ENCODE assay signal across 22 mouse cellular contexts in the genomic region with DNA sequence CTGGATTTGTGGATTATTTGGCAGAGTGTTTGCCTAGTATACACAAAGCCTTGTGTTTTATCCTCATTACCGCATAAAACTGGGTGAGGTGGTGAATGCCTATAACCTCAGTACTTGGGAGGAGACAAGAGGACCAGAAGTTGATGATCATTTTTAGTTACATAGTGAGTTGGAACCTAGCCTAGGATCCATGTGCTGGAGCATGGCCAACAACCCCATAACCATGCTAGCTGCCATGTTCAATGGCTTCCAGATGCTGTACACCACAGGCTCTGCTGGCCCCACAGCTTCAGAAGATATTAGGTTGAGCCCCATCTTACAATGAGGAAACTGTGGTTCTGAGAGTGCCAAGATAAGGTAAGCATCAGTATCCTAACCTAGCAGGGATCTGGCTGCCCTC.
DNase-seq lines count a peak whose midpoint lies in the region; ATAC-seq and TF ChIP-seq lines count a peak whose summit lies in the region.
"Had no signal": no experiment of that assay in that cellular context is flagged by ENCODE, and none has a peak within 500 bp of the region (broad histone marks: within the 10 kb centered on the region; RNA-seq: fewer than 3 reads in every experiment).

No protein-coding gene starts in this region.

- peaks cover 65% of the 10 kb centered on the region for H3K4me1 ChIP-seq in heart, embryonic 13.5 days
- no peaks in the 10 kb centered on the region; the same call in 1 of the 2 replicates for H3K4me1 ChIP-seq in heart, adult 2 months (ENCODE audit: control insufficient read depth, insufficient read depth, low read length)
- peaks cover 18% of the 10 kb centered on the region for H3K4me1 ChIP-seq in limb, embryonic 13.5 days
- H3K4me1 ChIP-seq in limb, embryonic 10.5 days = 0 out of 2 replicates have a peak, but pooled peaks cover 3% of the 10 kb centered on the region
- peaks cover 11% of the 10 kb centered on the region; the same call in 1 of the 2 replicates for H3K4me1 ChIP-seq in limb, embryonic 14.5 days (ENCODE audit: control insufficient read depth, insufficient read depth, low read length)
- H3K4me1 ChIP-seq: embryonic facial prominence, embryonic 13.5 days had no signal

- no peak for DNase-seq in heart, adult 2 months
- no peak for DNase-seq in limb, embryonic 10.5 days (ENCODE audit: low spot score)
- DNase-seq in MEL-GATA-1-ER (ENCODE audit: extremely low read depth, low read depth) = peak; percentile 28
- DNase-seq in limb, embryonic 14.5 days (ENCODE audit: low spot score) = peak; percentile 72
- no peak for DNase-seq in right cerebral cortex, postnatal 14 days
- DNase-seq: adrenal gland, postnatal 10 days; cerebellum, adult 11-12 months; cerebellum, adult 9-10 months; cerebellum, postnatal 25 days; gastrocnemius, adult 2 months; gastrocnemius, postnatal 25 days; heart, postnatal 4 days; kidney, adult 11 months had no signal

- H3K4me2 ChIP-seq in heart, embryonic 13.5 days = no peak overlapping the region
- H3K4me2 ChIP-seq in limb, embryonic 13.5 days (replicated peaks) = no peak overlapping the region
- H3K4me2 ChIP-seq in limb, embryonic 14.5 days (replicated peaks; ENCODE audit: low read depth, low read length, severe bottlenecking) = no peak overlapping the region
- H3K4me2 ChIP-seq: embryonic facial prominence, embryonic 13.5 days; heart, embryonic 12.5 days; hindbrain, embryonic 12.5 days had no signal

- no peak for TF ChIP-seq POLR2A in heart, adult 2 months (IDR thresholded peaks at IDR 0.05; ENCODE audit: insufficient read depth, low read depth, low read length)
- TF ChIP-seq POLR2A in limb, embryonic 14.5 days (IDR thresholded peaks at IDR 0.05; ENCODE audit: borderline replicate concordance, extremely low read depth, insufficient read depth, insufficient read length) = no peak

- WGBS in heart, embryonic 13.5 days = 84% methylated on average over 1 of the region's 1 CpGs
- 83% methylated on average over 1 of the region's 1 CpGs for WGBS in heart, adult 2 months
- WGBS in limb, embryonic 13.5 days = 65% methylated on average over 1 of the region's 1 CpGs
- 94% methylated on average over 1 of the region's 1 CpGs for WGBS in limb, embryonic 10.5 days
- 57% methylated on average over 1 of the region's 1 CpGs for WGBS in limb, embryonic 14.5 days

- no peak for TF ChIP-seq CTCF in heart, adult 2 months (IDR thresholded peaks at IDR 0.05)

- H3K27ac ChIP-seq in heart, embryonic 13.5 days (replicated peaks) = peak overlapping the region; percentile 80; the same call in 1 of the 2 replicates
- H3K27ac ChIP-seq in heart, adult 2 months = no peak overlapping the region
- no peak overlapping the region for H3K27ac ChIP-seq in limb, embryonic 13.5 days
- no peak overlapping the region for H3K27ac ChIP-seq in limb, embryonic 10.5 days
- H3K27ac ChIP-seq in limb, embryonic 14.5 days (replicated peaks; ENCODE audit: low read depth, low read length) = no peak overlapping the region
- H3K27ac ChIP-seq: embryonic facial prominence, embryonic 13.5 days; forebrain, embryonic 10.5 days; gastrocnemius, adult 2 months; hindbrain, embryonic 12.5 days; hindbrain, postnatal 0 days had no signal

- H3K9ac ChIP-seq in heart, embryonic 13.5 days = no peak overlapping the region
- H3K9ac ChIP-seq in heart, adult 2 months (ENCODE audit: low read depth, low read length) = no peak overlapping the region
- H3K9ac ChIP-seq in limb, embryonic 13.5 days = no peak overlapping the region
- no peak overlapping the region for H3K9ac ChIP-seq in limb, embryonic 14.5 days (ENCODE audit: low read depth, low read length, severe bottlenecking)
- H3K9ac ChIP-seq: embryonic facial prominence, embryonic 13.5 days; hindbrain, embryonic 12.5 days had no signal

- no peaks in the 10 kb centered on the region for H3K27me3 ChIP-seq in heart, embryonic 13.5 days (replicated peaks)
- H3K27me3 ChIP-seq in heart, adult 2 months (ENCODE audit: control insufficient read depth, insufficient read depth, low read length) = no peaks in the 10 kb centered on the region
- H3K27me3 ChIP-seq in limb, embryonic 13.5 days = no peaks in the 10 kb centered on the region; the same call in 1 of the 2 replicates
- no peaks in the 10 kb centered on the region for H3K27me3 ChIP-seq in limb, embryonic 10.5 days (ENCODE audit: low read depth, poor library complexity, severe bottlenecking)
- H3K27me3 ChIP-seq in limb, embryonic 14.5 days (ENCODE audit: control insufficient read depth, insufficient read depth, low read length) = no peaks in the 10 kb centered on the region
- H3K27me3 ChIP-seq: embryonic facial prominence, embryonic 13.5 days; heart, embryonic 12.5 days; hindbrain, embryonic 12.5 days had no signal

- intact Hi-C loops in heart, adult 2 months (cut with DNase I) = no loop called here

- no peak overlapping the region for H3K4me3 ChIP-seq in heart, embryonic 13.5 days
- H3K4me3 ChIP-seq in heart, adult 2 months = no peak overlapping the region
- no peak overlapping the region for H3K4me3 ChIP-seq in limb, embryonic 13.5 days
- no peak overlapping the region for H3K4me3 ChIP-seq in limb, embryonic 10.5 days
- H3K4me3 ChIP-seq in limb, embryonic 14.5 days (replicated peaks; ENCODE audit: low read length) = no peak overlapping the region
- H3K4me3 ChIP-seq: embryonic facial prominence, embryonic 13.5 days; erythroblast, embryonic 14.5 days; forebrain, embryonic 10.5 days; gastrocnemius, adult 2 months; heart, embryonic 12.5 days; hindbrain, embryonic 12.5 days had no signal

- ATAC-seq in heart, embryonic 13.5 days (ENCODE audit: extremely low read depth, insufficient number of reproducible peaks, low FRiP score, low TSS enrichment) = no peak
- peak; percentile 73; the same call in 1 of the 2 replicates for ATAC-seq in limb, embryonic 13.5 days (ENCODE audit: low FRiP score, low read depth)
- ATAC-seq in limb, embryonic 14.5 days (ENCODE audit: low FRiP score, low read depth) = no peak; the same call in 1 of the 2 replicates
- ATAC-seq: forebrain, embryonic 14.5 days; hindbrain, postnatal 0 days had no signal

- H3K36me3 ChIP-seq in heart, embryonic 13.5 days = no peaks in the 10 kb centered on the region
- no peaks in the 10 kb centered on the region for H3K36me3 ChIP-seq in heart, adult 2 months (ENCODE audit: control insufficient read depth, insufficient read depth, low read length)
- no peaks in the 10 kb centered on the region for H3K36me3 ChIP-seq in limb, embryonic 13.5 days
- no peaks in the 10 kb centered on the region for H3K36me3 ChIP-seq in limb, embryonic 10.5 days
- no peaks in the 10 kb centered on the region for H3K36me3 ChIP-seq in limb, embryonic 14.5 days (ENCODE audit: control insufficient read depth, insufficient read depth, low read length)
- H3K36me3 ChIP-seq: embryonic facial prominence, embryonic 13.5 days; forebrain, embryonic 10.5 days; heart, embryonic 12.5 days; hindbrain, embryonic 12.5 days had no signal

- no peak for TF ChIP-seq EP300 in heart, adult 2 months (IDR thresholded peaks at IDR 0.05; ENCODE audit: insufficient read depth, low read depth, low read length)

- H3K9me3 ChIP-seq in heart, embryonic 13.5 days = no peaks in the 10 kb centered on the region
- no peaks in the 10 kb centered on the region for H3K9me3 ChIP-seq in limb, embryonic 13.5 days
- H3K9me3 ChIP-seq in limb, embryonic 10.5 days (replicated peaks) = no peaks in the 10 kb centered on the region
- H3K9me3 ChIP-seq in limb, embryonic 14.5 days (ENCODE audit: control insufficient read depth, low read length) = no peaks in the 10 kb centered on the region
- H3K9me3 ChIP-seq: embryonic facial prominence, embryonic 13.5 days; forebrain, embryonic 10.5 days; heart, embryonic 12.5 days; hindbrain, embryonic 12.5 days had no signal

- H3K79me2 ChIP-seq in heart, adult 2 months (replicated peaks; ENCODE audit: control insufficient read depth, insufficient read depth, low read length) = no peaks in the 10 kb centered on the region

Comparison
In these comparisons a context has a peak if more than half of its experiments do, and no peak if none do; other contexts are left out.
1. DNase-seq: peak in MEL-GATA-1-ER (single experiment) and limb, embryonic 14.5 days (single experiment); none in heart, adult 2 months (0 of 2), limb, embryonic 10.5 days (single experiment) and right cerebral cortex, postnatal 14 days (single experiment).